Comparison of ENCODE assay signal across 31 mouse cellular contexts in the genomic region with DNA sequence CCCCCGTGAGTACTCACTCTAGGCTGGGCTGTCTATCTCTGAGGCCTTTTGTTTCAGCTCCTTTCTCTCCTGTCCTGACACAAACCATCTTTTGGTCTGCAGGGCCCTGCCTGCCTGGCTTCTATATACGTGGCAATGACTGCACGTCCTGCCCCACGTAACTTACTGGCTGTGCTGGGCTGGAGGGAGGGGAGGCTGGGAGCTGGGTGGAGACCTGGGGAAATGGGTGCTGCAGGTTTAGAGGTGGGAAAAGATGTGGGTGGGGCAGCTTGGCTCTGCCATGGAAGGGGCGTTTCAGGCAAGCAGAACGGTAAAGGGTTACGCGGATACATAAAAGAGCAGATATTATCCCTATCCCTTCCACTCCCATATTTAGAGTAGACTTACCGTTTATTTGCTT. TPM values are rescaled to one million over a fixed set of nuclear protein-coding genes. Genes with fewer than 3 reads are reported as not detected.
DNase-seq lines count a peak whose midpoint lies in the region; ATAC-seq and TF ChIP-seq lines count a peak whose summit lies in the region.
"Had no signal": no experiment of that assay in that cellular context is flagged by ENCODE, and none has a peak within 500 bp of the region (broad histone marks: within the 10 kb centered on the region; RNA-seq: fewer than 3 reads in every experiment).

No protein-coding gene starts in this region.

- no peak overlapping the region for H3K4me2 ChIP-seq in hindbrain, embryonic 13.5 days
- H3K4me2 ChIP-seq in stomach, embryonic 14.5 days (replicated peaks; ENCODE audit: low read depth, low read length), result no peak overlapping the region
- H3K4me2 ChIP-seq in stomach, embryonic 16.5 days (ENCODE audit: low read depth, low read length), result no peak overlapping the region
- H3K4me2 ChIP-seq in forebrain, postnatal 0 days (ENCODE audit: low read depth), result no peak overlapping the region
- H3K4me2 ChIP-seq: forebrain, embryonic 13.5 days; heart, embryonic 11.5 days; hindbrain, embryonic 14.5 days had no signal

- H3K27me3 ChIP-seq in hindbrain, embryonic 10.5 days (ENCODE audit: insufficient read depth, poor library complexity, severe bottlenecking), result peaks cover 96% of the 10 kb centered on the region
- peaks cover 95% of the 10 kb centered on the region for H3K27me3 ChIP-seq in hindbrain, embryonic 13.5 days
- H3K27me3 ChIP-seq in stomach, embryonic 14.5 days (ENCODE audit: control insufficient read depth, insufficient read depth, low read length), result peaks cover 41% of the 10 kb centered on the region
- H3K27me3 ChIP-seq in stomach, embryonic 16.5 days (ENCODE audit: control insufficient read depth, insufficient read depth, low read length), result peaks cover 43% of the 10 kb centered on the region
- H3K27me3 ChIP-seq in forebrain, postnatal 0 days (ENCODE audit: insufficient read depth, low read length), result peaks cover 74% of the 10 kb centered on the region
- H3K27me3 ChIP-seq: Patski had no signal

- TF ChIP-seq CTCF in forebrain, postnatal 0 days (IDR thresholded peaks at IDR 0.05; ENCODE audit: low read depth), result no peak

- H3K36me3 ChIP-seq in hindbrain, embryonic 10.5 days, result peaks cover 28% of the 10 kb centered on the region
- peaks cover 19% of the 10 kb centered on the region for H3K36me3 ChIP-seq in hindbrain, embryonic 13.5 days
- H3K36me3 ChIP-seq in stomach, embryonic 14.5 days (ENCODE audit: control insufficient read depth, insufficient read depth, low read length), result peaks cover 5% of the 10 kb centered on the region; the same call in 1 of the 2 replicates
- peaks cover 7% of the 10 kb centered on the region; the same call in 1 of the 2 replicates for H3K36me3 ChIP-seq in stomach, embryonic 16.5 days (ENCODE audit: control insufficient read depth, insufficient read depth, low read length)
- peaks cover 17% of the 10 kb centered on the region for H3K36me3 ChIP-seq in forebrain, postnatal 0 days (ENCODE audit: insufficient read depth)
- H3K36me3 ChIP-seq: G1E had no signal

- no peaks in the 10 kb centered on the region for H3K9me3 ChIP-seq in hindbrain, embryonic 10.5 days
- no peaks in the 10 kb centered on the region for H3K9me3 ChIP-seq in hindbrain, embryonic 13.5 days
- no peaks in the 10 kb centered on the region for H3K9me3 ChIP-seq in stomach, embryonic 14.5 days (ENCODE audit: control insufficient read depth, low read depth, low read length)
- H3K9me3 ChIP-seq in stomach, embryonic 16.5 days (replicated peaks; ENCODE audit: control insufficient read depth, low read length), result no peaks in the 10 kb centered on the region
- H3K9me3 ChIP-seq in forebrain, postnatal 0 days (ENCODE audit: low read length), result no peaks in the 10 kb centered on the region
- H3K9me3 ChIP-seq: forebrain, embryonic 10.5 days; forebrain, embryonic 13.5 days; G1E had no signal

- WGBS in hindbrain, embryonic 10.5 days, result 70% methylated on average over 9 of the region's 9 CpGs
- WGBS in hindbrain, embryonic 13.5 days, result 69% methylated on average over 9 of the region's 9 CpGs
- 61% methylated on average over 9 of the region's 9 CpGs for WGBS in stomach, embryonic 14.5 days
- 54% methylated on average over 9 of the region's 9 CpGs for WGBS in stomach, embryonic 16.5 days
- 70% methylated on average over 9 of the region's 9 CpGs for WGBS in forebrain, postnatal 0 days

- ATAC-seq in hindbrain, embryonic 13.5 days (ENCODE audit: low FRiP score), result no peak
- ATAC-seq in stomach, embryonic 14.5 days (ENCODE audit: insufficient number of reproducible peaks, insufficient read depth, low FRiP score, low read depth), result peak; percentile 82
- peak; percentile 80; the same call in 1 of the 2 replicates for ATAC-seq in stomach, embryonic 16.5 days (ENCODE audit: insufficient read depth, low FRiP score)
- no peak for ATAC-seq in forebrain, postnatal 0 days
- ATAC-seq: forebrain, embryonic 13.5 days; forebrain, embryonic 16.5 days; hindbrain, postnatal 0 days; inflammation-experienced regulatory T-cells, adult 6 months; Patski had no signal

- H3K9ac ChIP-seq in hindbrain, embryonic 13.5 days, result no peak overlapping the region
- H3K9ac ChIP-seq in stomach, embryonic 14.5 days (replicated peaks; ENCODE audit: low read depth, low read length), result no peak overlapping the region
- H3K9ac ChIP-seq in stomach, embryonic 16.5 days (ENCODE audit: low read length), result no peak overlapping the region
- no peak overlapping the region for H3K9ac ChIP-seq in forebrain, postnatal 0 days
- H3K9ac ChIP-seq: forebrain, embryonic 13.5 days; hindbrain, embryonic 14.5 days had no signal

- H3K27ac ChIP-seq in hindbrain, embryonic 10.5 days, result 0 out of 2 replicates have a peak overlapping the region, but pooled peaks have one; percentile 2
- H3K27ac ChIP-seq in hindbrain, embryonic 13.5 days, result no peak overlapping the region
- H3K27ac ChIP-seq in stomach, embryonic 14.5 days (ENCODE audit: low read length), result no peak overlapping the region
- H3K27ac ChIP-seq in stomach, embryonic 16.5 days (ENCODE audit: low read length), result peak overlapping the region; percentile 38; the same call in 1 of the 2 replicates
- H3K27ac ChIP-seq in forebrain, postnatal 0 days (ENCODE audit: low read depth, low read length), result no peak overlapping the region
- H3K27ac ChIP-seq: forebrain, embryonic 10.5 days; forebrain, embryonic 13.5 days; heart, adult 2 months; hindbrain, embryonic 14.5 days; hindbrain, postnatal 0 days had no signal

- H3K4me3 ChIP-seq in hindbrain, embryonic 10.5 days, result no peak overlapping the region
- no peak overlapping the region for H3K4me3 ChIP-seq in hindbrain, embryonic 13.5 days
- H3K4me3 ChIP-seq in stomach, embryonic 14.5 days (ENCODE audit: low read depth, low read length), result no peak overlapping the region
- H3K4me3 ChIP-seq in stomach, embryonic 16.5 days (replicated peaks; ENCODE audit: low read length), result no peak overlapping the region
- no peak overlapping the region for H3K4me3 ChIP-seq in forebrain, postnatal 0 days (ENCODE audit: low read depth, low read length)
- H3K4me3 ChIP-seq: forebrain, embryonic 10.5 days; forebrain, embryonic 13.5 days; heart, adult 2 months had no signal

- H3K4me1 ChIP-seq in hindbrain, embryonic 10.5 days (replicated peaks), result peaks cover 46% of the 10 kb centered on the region
- peaks cover 41% of the 10 kb centered on the region for H3K4me1 ChIP-seq in hindbrain, embryonic 13.5 days (replicated peaks)
- H3K4me1 ChIP-seq in stomach, embryonic 14.5 days (ENCODE audit: control insufficient read depth, insufficient read depth, low read length), result peaks cover 32% of the 10 kb centered on the region
- peaks cover 37% of the 10 kb centered on the region for H3K4me1 ChIP-seq in stomach, embryonic 16.5 days (ENCODE audit: control insufficient read depth, insufficient read depth, low read length)
- peaks cover 13% of the 10 kb centered on the region; the same call in 1 of the 2 replicates for H3K4me1 ChIP-seq in forebrain, postnatal 0 days (ENCODE audit: insufficient read depth)

- intact Hi-C loops in left cerebral cortex, postnatal 14 days (cut with DNase I), result no loop called here

- DNase-seq in hindbrain, embryonic 10.5 days (ENCODE audit: low spot score), result no peak
- DNase-seq in forebrain, postnatal 0 days, result no peak
- no peak for DNase-seq in left cerebral cortex, postnatal 14 days (ENCODE audit: low spot score in 2 of 2)
- DNase-seq: adrenal gland, postnatal 10 days; adrenal gland, postnatal 36 days; cerebellum, adult 18-20 months; cerebellum, adult 9-10 months; cerebellum, postnatal 14 days; gastrocnemius, postnatal 25 days; heart, adult 2 months had no signal

RNA-seq across cellular contexts. Expression of a gene that starts 1.8 kb away (rescaled TPM):
- 0.70 and 0.82 TPM in 2 replicates for polyA plus RNA-seq in hindbrain, embryonic 10.5 days (2016; fragmentation: Nextera tagmentation; extraction: Ambion mirVana)
- polyA plus RNA-seq in hindbrain, embryonic 13.5 days (2015; fragmentation: Nextera tagmentation; extraction: Ambion mirVana), result 1.00 and 1.3 TPM in 2 replicates
- 0.67 and 0.91 TPM in 2 replicates for polyA plus RNA-seq in stomach, embryonic 14.5 days (2014; fragmentation: Nextera tagmentation; extraction: Ambion mirVana)
- 1.5 and 2.1 TPM in 2 replicates for polyA plus RNA-seq in stomach, embryonic 16.5 days (2015; fragmentation: Nextera tagmentation; extraction: Ambion mirVana)
- 1.4 TPM in 1 of 2 replicates, not detected in the other for total RNA-seq in forebrain, postnatal 0 days (2014; rRNA removed)
- 0.19 and 0.30 TPM in 2 replicates for polyA plus RNA-seq in forebrain, postnatal 0 days (2015; fragmentation: Nextera tagmentation; extraction: Ambion mirVana)
- total RNA-seq in left cerebral cortex, postnatal 14 days (2021), result 10 to 100 TPM in 1 of 2 experiments, 1 to 10 TPM in 1; 6.2 to 16.5 TPM
- total RNA-seq: G1E had no signal
- polyA plus RNA-seq: G1E had no signal

RNA-seq across cellular contexts. Expression of a gene that starts 34.6 kb away (rescaled TPM):
- polyA plus RNA-seq in hindbrain, embryonic 10.5 days (2016; fragmentation: Nextera tagmentation; extraction: Ambion mirVana), result 1.6 and 6.5 TPM in 2 replicates
- 0.09 and 0.22 TPM in 2 replicates for polyA plus RNA-seq in hindbrain, embryonic 13.5 days (2015; fragmentation: Nextera tagmentation; extraction: Ambion mirVana)
- 10.5 and 10.9 TPM in 2 replicates for polyA plus RNA-seq in stomach, embryonic 14.5 days (2014; fragmentation: Nextera tagmentation; extraction: Ambion mirVana)
- polyA plus RNA-seq in stomach, embryonic 16.5 days (2015; fragmentation: Nextera tagmentation; extraction: Ambion mirVana), result 8.6 and 9.1 TPM in 2 replicates
- total RNA-seq in forebrain, postnatal 0 days (2014; rRNA removed), result 0.08 and 0.71 TPM in 2 replicates
- 0.50 and 0.69 TPM in 2 replicates for polyA plus RNA-seq in forebrain, postnatal 0 days (2015; fragmentation: Nextera tagmentation; extraction: Ambion mirVana)
- total RNA-seq in left cerebral cortex, postnatal 14 days (2021), result under 1 TPM; 0.24 to 0.44 TPM

RNA-seq across cellular contexts. Expression of a gene that starts 41.1 kb away (rescaled TPM):
- 4.2 and 4.7 TPM in 2 replicates for polyA plus RNA-seq in hindbrain, embryonic 10.5 days (2016; fragmentation: Nextera tagmentation; extraction: Ambion mirVana)
- polyA plus RNA-seq in hindbrain, embryonic 13.5 days (2015; fragmentation: Nextera tagmentation; extraction: Ambion mirVana), result 0.34 and 1.8 TPM in 2 replicates
- 0.29 and 0.55 TPM in 2 replicates for polyA plus RNA-seq in stomach, embryonic 14.5 days (2014; fragmentation: Nextera tagmentation; extraction: Ambion mirVana)
- 0.56 and 0.75 TPM in 2 replicates for polyA plus RNA-seq in stomach, embryonic 16.5 days (2015; fragmentation: Nextera tagmentation; extraction: Ambion mirVana)
- not detected in 2 replicates for total RNA-seq in forebrain, postnatal 0 days (2014; rRNA removed)
- not detected in 2 replicates for polyA plus RNA-seq in forebrain, postnatal 0 days (2015; fragmentation: Nextera tagmentation; extraction: Ambion mirVana)
- not detected for total RNA-seq in left cerebral cortex, postnatal 14 days (2021)
- total RNA-seq: adrenal gland, adult 18-20 months; adrenal gland, postnatal 10 days; adrenal gland, postnatal 36 days; CH12.LX; gastrocnemius, adult 8-10 months; gastrocnemius, postnatal 25 days; heart, adult 2 months; heart, postnatal 25 days; hematopoietic stem cell, adult 5-6 weeks; hindbrain, postnatal 0 days had no signal
- polyA plus RNA-seq: C2C12; forebrain, embryonic 10.5 days; forebrain, embryonic 13.5 days; forebrain, embryonic 16.5 days; frontal cortex, adult 2 months; heart, adult 2 months; heart, embryonic 14.5 days; heart, postnatal 0 days; hindbrain, embryonic 14.5 days; hindbrain, postnatal 0 days; inflammation-experienced regulatory T-cells, adult 6 months; Patski had no signal

RNA-seq across cellular contexts. Expression of a gene that starts 45.2 kb away (rescaled TPM):
- polyA plus RNA-seq in hindbrain, embryonic 10.5 days (2016; fragmentation: Nextera tagmentation; extraction: Ambion mirVana), result 9.6 and 12.4 TPM in 2 replicates
- 10.2 and 10.9 TPM in 2 replicates for polyA plus RNA-seq in hindbrain, embryonic 13.5 days (2015; fragmentation: Nextera tagmentation; extraction: Ambion mirVana)
- polyA plus RNA-seq in stomach, embryonic 14.5 days (2014; fragmentation: Nextera tagmentation; extraction: Ambion mirVana), result 10.4 and 11.5 TPM in 2 replicates
- 12.3 and 14.1 TPM in 2 replicates for polyA plus RNA-seq in stomach, embryonic 16.5 days (2015; fragmentation: Nextera tagmentation; extraction: Ambion mirVana)
- 16.6 and 18.6 TPM in 2 replicates for total RNA-seq in forebrain, postnatal 0 days (2014; rRNA removed)
- 9.2 and 12.8 TPM in 2 replicates for polyA plus RNA-seq in forebrain, postnatal 0 days (2015; fragmentation: Nextera tagmentation; extraction: Ambion mirVana)
- 10 to 100 TPM; 74.0 to 84.0 TPM for total RNA-seq in left cerebral cortex, postnatal 14 days (2021)

Comparison
In these comparisons a context has a peak if more than half of its experiments do, and no peak if none do; other contexts are left out.
1. H3K27ac ChIP-seq: peak in hindbrain, embryonic 10.5 days (single experiment) and stomach, embryonic 16.5 days (single experiment); none in hindbrain, embryonic 13.5 days (single experiment), stomach, embryonic 14.5 days (single experiment) and forebrain, postnatal 0 days (single experiment).
2. ATAC-seq: peak in stomach, embryonic 14.5 days (single experiment) and stomach, embryonic 16.5 days (single experiment); none in hindbrain, embryonic 13.5 days (single experiment) and forebrain, postnatal 0 days (single experiment).